Mouse (Mus musculus): ENCODE data around the gene Ccm2. TPM values are rescaled to one million over a fixed set of nuclear protein-coding genes. Genes with fewer than 3 reads are reported as not detected.

Gene Ccm2
- 100 to 1,000 TPM; 313 to 331 TPM for polyA plus RNA-seq (2017; shearing (Covaris generic))

GRCm38 (mm10) chr11:6546205-6547013 is at the start of gene Ccm2:
Gene Ccm2, plus strand, starts transcription at chr11:6546887.

DNA sequence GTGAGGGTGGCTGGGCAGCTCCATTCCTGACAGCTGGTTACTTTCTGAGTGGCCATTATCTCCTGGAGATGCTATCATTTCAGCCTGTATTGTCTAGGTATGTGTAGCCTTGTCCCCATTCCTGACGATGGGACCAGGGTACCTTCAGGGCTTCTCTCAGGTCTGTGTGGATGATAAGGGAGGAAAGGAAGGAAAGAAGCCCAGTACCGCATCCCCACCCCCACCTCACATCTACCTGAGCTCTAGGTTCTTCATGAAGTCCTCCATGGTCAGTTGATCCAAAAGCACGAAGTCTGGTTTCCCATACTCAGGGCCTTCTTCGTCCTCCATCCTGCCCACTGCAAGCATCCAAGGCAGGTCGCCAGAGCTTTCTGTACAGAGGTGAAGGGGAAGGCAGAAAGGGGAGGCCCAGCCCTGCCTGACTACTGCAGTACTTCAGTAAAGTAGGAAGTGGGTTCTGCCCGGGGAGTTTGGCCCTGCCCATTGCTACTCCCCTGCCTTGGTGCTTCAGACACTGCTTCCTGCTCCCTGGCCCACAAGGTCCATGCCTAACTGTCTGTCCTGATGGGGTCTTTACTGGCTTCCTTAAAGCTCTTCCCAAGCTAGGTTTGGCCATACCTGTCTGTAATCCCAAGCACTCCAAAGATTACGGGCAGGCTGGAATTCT is 26.0 kb upstream of the Ccm2 start, which contains the start of gene Myo1g:
Gene Myo1g (minus strand): TSS at position 459 of the 667 bp plus-strand sequence.

DNA sequence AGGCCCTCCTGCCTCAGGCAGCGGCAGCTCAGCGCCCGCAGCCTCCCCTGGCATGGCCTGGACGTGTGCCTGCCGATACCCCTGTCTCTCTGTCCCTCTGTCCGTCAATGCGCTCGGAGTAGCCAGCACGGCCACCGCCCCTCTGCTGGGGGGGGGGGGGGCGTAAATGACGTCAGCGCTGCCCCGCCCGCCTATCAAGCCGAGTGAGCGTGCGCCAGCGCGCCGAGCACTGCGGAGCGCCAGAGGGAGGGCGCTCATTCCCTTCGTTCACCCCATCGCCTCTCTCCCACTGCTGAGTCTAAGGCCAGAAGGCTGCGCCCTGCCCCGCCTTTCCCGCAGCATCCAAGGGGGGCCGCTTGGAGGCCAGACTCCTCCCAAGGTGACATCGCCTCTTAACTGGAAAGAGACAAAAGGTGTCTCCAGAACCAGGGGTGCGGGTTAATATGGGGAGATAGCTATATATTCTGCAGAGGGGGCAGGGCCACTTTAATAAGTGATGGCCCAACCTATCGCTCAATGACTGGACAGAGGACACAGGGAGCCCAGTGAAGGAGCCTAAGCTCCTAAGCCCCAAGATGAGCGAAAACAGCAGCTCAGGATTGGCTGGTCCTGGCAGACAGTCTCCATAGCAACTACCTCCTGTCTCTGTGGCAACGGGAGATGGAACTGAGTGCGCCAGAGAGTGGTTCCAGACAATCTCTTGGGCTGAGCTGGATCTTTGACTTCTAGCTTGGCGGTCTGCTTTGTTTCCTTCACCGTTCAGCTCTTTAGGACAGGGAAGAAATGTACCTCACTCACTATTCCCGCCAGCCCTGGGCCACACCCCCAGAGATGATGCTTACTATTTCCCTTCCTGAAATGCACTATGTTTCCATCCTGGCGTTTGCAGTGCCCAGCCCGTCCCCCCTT is 59.1 kb downstream of the Ccm2 start, which contains the start of gene Nacad:
Gene Nacad (minus strand): TSS at position 563 of the 909 bp plus-strand sequence.

DNA sequence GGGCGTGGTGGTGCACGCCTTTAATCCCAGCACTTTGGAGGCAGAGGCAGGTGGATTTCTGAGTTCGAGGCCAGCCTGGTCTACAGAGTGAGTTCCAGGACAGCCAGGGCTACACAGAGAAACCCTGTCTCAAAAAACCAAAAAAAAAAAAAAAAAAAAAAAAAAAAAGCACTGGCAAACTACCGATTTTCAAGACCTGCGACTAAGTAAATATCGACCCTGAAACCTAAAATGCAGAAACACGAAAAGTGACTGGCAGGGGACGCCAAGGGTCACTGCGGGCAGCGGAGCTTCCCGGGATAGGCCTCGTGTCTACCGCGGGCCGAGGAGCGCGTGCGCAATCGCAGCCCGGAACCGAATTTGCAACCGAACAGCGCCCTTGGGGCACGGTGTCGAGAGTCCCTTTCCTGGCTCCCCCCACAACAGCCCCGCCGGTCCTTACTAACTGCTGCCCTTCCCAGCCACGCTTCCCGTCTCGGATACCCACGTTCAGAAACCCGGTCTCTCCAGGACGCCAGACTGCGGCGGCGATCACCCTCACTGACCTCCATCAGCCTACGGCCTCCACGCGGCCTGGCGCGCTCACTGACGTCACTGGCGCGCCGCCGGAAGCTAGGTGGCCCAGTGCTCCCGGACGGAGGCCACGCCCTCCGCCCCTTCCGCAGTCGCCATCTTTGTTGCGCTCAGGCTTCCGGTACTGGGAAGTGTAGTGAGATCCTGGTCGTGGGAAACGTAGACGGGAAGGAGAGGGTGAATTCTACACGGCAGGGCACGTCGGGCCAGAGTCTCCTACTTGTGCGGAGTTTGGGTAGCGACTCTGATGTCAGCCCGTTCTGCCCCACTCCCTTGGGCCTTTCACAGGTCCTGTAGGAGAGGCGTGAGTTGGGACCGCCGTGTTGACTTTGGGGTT is 79.0 kb downstream of the Ccm2 start, which contains the start of gene Tbrg4:
Gene Tbrg4 (minus strand): TSS at position 590 of the 910 bp plus-strand sequence.

GRCm38 (mm10) chr11:6638537-6638936 is 91.8 kb downstream of the Ccm2 start, which contains the start of gene Wap:
Gene Wap, minus strand, starts transcription at chr11:6638637.

Other genes starting within 250 kb of the Ccm2 start
- gene Zmiz2, start 157.8 kb upstream of the Ccm2 start, polyA plus RNA-seq (2017; shearing (Covaris generic)), result 10 to 100 TPM; 81.4 to 93.6 TPM
- gene Ppia, start 131.4 kb upstream of the Ccm2 start, polyA plus RNA-seq (2017; shearing (Covaris generic)), result 1,000 to 10,000 TPM; 3,718 to 4,214 TPM
- 100 to 1,000 TPM; 147 to 216 TPM for gene H2afv, start 102.4 kb upstream of the Ccm2 start, polyA plus RNA-seq (2017; shearing (Covaris generic))
- 10 to 100 TPM; 18.9 to 21.2 TPM for gene Purb, start 71.0 kb upstream of the Ccm2 start, polyA plus RNA-seq (2017; shearing (Covaris generic))
- 100 to 1,000 TPM; 156 to 184 TPM for gene Myo1g, start 25.9 kb upstream of the Ccm2 start, polyA plus RNA-seq (2017; shearing (Covaris generic))
- under 1 TPM; 0.30 to 0.67 TPM for gene Nacad, start 59.2 kb downstream of the Ccm2 start, polyA plus RNA-seq (2017; shearing (Covaris generic))
- gene Tbrg4, start 79.2 kb downstream of the Ccm2 start, polyA plus RNA-seq (2017; shearing (Covaris generic)), result 10 to 100 TPM; 12.0 to 17.0 TPM
- gene Wap, start 91.8 kb downstream of the Ccm2 start, polyA plus RNA-seq (2017; shearing (Covaris generic)), result 1 to 10 TPM in 1 of 2 experiments, not detected in 1; 1.1 TPM
- 10 to 100 TPM in 1 of 2 experiments, 1 to 10 TPM in 1; 4.5 to 17.1 TPM for gene Ramp3, start 111.6 kb downstream of the Ccm2 start, polyA plus RNA-seq (2017; shearing (Covaris generic))

Data from inflammation-experienced regulatory T-cells (primary cell).